Mouse (Mus musculus): ENCODE measurements around the gene Scamp5. TPM values are rescaled to one million over a fixed set of nuclear protein-coding genes. Genes with fewer than 3 reads are reported as not detected.

Gene Scamp5
- total RNA-seq, 2 experiments from 2014 or later: 1.4 to 2.4 TPM

- DNase-seq: no peak
Observed at GRCm38 (mm10) chr9:57419521-57420267, 48.2 kb downstream of the Scamp5 start.

DNA sequence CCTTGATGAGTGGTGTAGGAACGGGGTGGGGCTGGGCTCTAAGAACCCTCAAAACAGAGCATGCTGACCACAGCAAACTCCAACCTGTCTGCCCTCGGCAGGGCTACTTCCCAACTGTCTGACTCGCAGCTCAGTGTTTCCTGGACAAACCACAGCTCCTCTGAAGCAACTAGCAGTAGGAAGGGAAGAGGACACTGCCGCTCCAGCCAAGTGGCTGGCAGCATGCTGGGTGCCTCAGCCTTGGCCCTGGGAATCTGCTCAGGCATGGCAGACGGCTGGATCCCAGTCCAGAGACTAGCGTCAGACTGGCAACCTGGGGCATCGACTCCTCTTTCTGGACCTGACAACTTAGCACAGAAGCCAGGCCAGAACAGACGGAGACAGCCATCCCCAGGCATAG, 50.5 kb downstream of the Scamp5 start:
- peak; percentile 70 for DNase-seq

- DNase-seq: no peak
Observed at GRCm38 (mm10) chr9:57407120-57407905, 60.5 kb downstream of the Scamp5 start.

DNA sequence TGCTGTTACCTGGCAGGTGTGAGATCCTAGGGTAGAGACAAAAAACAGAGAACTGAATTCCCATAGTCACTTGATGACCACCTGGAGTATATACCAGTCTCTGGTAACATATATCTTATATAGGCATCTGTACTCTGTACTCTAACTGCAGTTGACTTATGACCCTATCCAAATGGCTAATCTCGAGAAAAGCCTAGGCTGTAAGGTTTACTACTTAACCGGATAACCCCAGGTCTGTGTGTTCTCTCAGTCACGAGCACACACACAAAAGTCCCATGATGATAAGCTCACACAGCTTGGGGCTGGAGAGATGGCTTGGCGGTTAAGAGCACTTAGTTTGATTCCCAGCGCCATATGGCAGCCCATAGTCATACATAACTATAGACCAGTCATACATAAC, 61.5 kb downstream of the Scamp5 start:
- no peak for DNase-seq

- no peak for DNase-seq
Observed at GRCm38 (mm10) chr9:57404036-57404435, 63.8 kb downstream of the Scamp5 start.

DNA sequence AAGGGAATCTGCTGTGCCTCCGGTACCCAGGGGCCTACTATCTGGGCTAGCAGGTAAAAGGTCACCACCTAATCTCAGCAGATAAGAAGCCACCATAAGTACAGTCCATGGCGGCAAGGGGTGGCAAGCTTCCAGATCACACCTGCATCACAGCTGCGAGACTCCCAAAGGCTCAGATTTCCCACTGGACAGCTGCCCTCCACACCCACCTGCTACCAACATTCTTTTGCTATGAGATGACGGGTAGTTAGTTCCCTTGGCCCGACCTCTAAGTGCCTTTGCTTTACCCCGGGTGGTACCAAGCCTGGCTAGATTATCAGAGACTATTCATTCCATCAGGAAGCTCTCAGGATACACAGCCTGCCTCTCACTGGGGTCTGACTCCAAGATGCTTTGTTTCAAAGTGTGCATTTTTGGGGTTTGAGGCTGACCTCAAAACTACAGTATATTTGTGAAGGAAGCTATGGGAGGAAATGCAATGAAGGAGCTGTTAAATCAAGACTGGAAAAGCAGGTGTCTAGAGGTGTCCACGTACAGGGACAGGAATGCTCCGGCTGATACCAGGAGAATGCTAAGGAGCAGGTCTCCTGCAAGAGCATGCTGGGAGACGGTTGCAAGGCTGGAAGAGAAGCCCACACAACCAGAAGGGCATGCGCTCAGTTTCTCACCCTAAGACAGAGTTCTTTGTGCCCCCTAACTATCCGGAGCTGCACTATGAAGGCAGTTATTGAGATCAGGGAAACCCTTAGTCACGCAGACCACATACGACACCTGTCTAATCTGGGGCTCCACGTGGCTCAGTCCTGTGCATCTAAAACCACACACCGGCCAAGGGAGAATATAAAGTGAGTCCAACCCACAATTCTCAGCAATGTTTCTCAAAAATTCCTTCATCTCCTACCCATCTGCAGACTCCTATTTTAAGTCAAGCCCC, 65.3 kb downstream of the Scamp5 start:
- no peak for DNase-seq

GRCm38 (mm10) chr9:57398773-57399172, 69.1 kb downstream of the Scamp5 start:
- DNase-seq: no peak

GRCm38 (mm10) chr9:57392892-57393291, 75.0 kb downstream of the Scamp5 start:
- no peak for DNase-seq

Other genes starting within 250 kb of the Scamp5 start
- gene Trcg1, start 231.5 kb downstream of the Scamp5 start, total RNA-seq (2021): not detected
- gene 1700017B05Rik, start 205.4 kb downstream of the Scamp5 start, total RNA-seq (2021): 1 to 10 TPM; 2.9 to 5.2 TPM
- gene Ppcdc, start 27.9 kb downstream of the Scamp5 start, total RNA-seq (2021): 1 to 10 TPM; 5.7 to 8.1 TPM
- not detected for gene Rpp25, start 36.0 kb upstream of the Scamp5 start, total RNA-seq (2021)
- 1,000 to 10,000 TPM; 1,447 to 1,511 TPM for gene Cox5a, start 53.2 kb upstream of the Scamp5 start, total RNA-seq (2021)
- gene Fam219b, start 69.5 kb upstream of the Scamp5 start, total RNA-seq (2021): 1 to 10 TPM; 3.3 to 5.6 TPM
- gene Mpi, start 84.7 kb upstream of the Scamp5 start, total RNA-seq (2021): 10 to 100 TPM; 75.1 to 87.6 TPM
- gene Scamp2, start 92.9 kb upstream of the Scamp5 start, total RNA-seq (2021): 10 to 100 TPM; 31.3 to 36.9 TPM
- gene Ulk3, start 121.4 kb upstream of the Scamp5 start, total RNA-seq (2021): 1 to 10 TPM; 3.8 to 4.0 TPM
- not detected for gene Cplx3, start 138.2 kb upstream of the Scamp5 start, total RNA-seq (2021)
- gene Lman1l, start 152.7 kb upstream of the Scamp5 start, total RNA-seq (2021): not detected
- gene Csk, start 185.6 kb upstream of the Scamp5 start, total RNA-seq (2021): 10 to 100 TPM in 1 of 2 experiments, 1 to 10 TPM in 1; 8.4 to 13.0 TPM
- not detected for gene Cyp1a2, start 215.6 kb upstream of the Scamp5 start, total RNA-seq (2021)
- under 1 TPM; 0.21 to 0.31 TPM for gene Cyp1a1, start 219.9 kb upstream of the Scamp5 start, total RNA-seq (2021)
- 1 to 10 TPM; 4.9 to 6.0 TPM for gene Edc3, start 240.5 kb upstream of the Scamp5 start, total RNA-seq (2021)